Mouse (Mus musculus) gastrocnemius, adult 18-20 months (tissue): ENCODE data around the gene Pabpn1l. TPM values are rescaled to one million over a fixed set of nuclear protein-coding genes. Genes with fewer than 3 reads are reported as not detected.

ENCODE experiments used
- DNase-seq: peaks from one replicate; pipeline ENCODE4 v3.0.0; 2021; ENCODE audit warnings: low spot score
- total RNA-seq, 2 experiments: library from RNA; stranded (reverse); gene quantifications; 2 replicates each; pipeline ENCODE4 v1.2.3; 2021

The Pabpn1l gene
- total RNA-seq, 2 experiments from 2014 or later: not detected

DNA sequence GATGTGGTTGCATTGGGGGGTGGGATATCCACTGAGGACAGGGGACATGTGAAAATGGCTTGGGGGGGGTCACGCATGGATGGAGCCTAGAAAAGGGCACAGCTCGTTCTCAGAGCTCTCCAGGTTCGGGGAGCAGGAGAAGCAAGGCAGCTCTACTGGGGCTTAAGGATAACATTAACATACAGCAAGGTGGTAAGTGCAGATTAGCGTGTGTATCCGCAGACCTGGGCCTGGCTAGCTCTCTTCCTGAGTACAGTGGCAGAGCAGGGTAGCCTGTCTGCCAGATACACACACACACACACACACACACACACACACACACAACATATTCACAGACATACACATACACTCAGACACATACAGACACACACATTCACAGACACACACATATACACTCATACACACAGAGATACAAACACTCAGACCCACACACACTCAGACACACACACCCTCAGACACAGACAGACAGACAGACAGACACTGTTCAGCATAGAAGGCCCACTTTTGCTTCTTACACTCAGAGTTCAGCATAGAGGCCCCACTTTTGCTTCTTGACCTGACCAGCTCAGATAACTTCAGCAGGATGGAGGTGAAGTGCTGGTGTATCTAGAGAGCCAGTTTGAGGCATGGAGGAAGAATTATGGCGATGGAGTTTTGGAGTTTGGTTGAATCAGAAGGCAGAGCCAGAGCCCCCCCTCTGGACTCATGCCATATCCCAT lies 3.7 kb downstream of the Pabpn1l start:
- DNase-seq: no peak

DNA sequence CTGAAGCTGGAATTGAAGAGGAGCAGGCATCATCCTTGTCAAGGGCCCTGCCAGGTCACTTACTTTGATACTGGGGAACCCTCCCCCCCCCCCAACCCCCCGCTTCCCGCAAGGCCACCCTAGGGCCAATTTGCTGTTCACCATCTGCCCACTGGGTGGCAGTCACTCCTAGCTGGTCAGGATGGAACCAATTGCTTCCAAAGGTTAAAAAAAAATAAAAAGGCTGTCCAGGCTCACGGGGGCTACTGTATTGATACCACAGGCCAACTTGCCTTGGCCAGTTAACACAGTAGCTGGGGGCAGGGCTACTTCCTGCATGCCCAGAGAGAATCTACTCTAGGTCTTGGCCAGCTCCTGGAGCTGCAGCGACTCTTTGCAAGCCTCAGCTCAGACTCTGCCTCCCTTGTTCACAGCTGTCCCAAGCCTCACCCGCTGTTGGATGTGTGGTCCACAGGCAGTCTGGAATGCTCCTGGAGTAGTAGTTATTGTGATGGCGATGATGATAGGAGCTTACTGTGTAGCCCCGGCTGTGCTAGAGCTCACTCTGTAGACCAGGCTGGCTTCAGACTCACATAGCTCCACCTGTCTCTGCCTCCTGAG lies 4.5 kb downstream of the Pabpn1l start:
- peak; percentile 87 for DNase-seq

DNA sequence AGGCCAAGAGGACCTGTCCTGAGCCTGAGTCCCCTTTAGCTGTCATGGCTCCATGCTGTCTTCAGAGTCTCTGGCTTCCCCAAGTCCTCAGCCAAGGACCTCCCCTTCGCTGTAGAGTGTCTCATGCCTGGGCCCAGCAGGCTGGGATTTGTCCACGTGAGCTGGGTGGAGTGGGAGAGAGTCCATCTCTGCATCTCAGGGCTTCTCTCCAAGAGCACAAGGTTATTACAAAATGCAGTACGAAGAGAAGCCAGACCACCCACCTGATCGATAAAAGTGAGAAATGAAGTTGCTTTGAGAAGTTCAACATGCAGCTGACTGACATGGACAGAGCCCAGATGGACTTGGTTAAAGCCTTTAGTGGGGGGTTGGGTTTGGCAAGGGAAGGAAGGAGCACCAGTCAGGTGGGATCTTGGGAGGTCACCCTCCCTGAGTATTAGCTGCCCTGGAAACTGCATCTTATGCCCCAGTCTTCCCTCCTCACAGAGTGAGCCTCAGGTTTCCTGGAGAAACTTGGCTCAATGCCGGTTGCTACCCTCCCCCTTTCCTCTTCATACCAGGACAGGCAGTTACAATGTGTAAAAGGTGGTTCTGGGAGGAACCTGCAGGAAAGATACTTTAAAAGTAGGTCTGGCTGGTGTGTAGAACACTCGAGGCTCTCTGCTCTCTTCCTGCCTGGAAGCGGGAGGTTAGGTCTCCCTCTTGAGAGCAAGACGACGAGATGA lies 6.2 kb downstream of the Pabpn1l start:
- peak; percentile 25 for DNase-seq

DNA sequence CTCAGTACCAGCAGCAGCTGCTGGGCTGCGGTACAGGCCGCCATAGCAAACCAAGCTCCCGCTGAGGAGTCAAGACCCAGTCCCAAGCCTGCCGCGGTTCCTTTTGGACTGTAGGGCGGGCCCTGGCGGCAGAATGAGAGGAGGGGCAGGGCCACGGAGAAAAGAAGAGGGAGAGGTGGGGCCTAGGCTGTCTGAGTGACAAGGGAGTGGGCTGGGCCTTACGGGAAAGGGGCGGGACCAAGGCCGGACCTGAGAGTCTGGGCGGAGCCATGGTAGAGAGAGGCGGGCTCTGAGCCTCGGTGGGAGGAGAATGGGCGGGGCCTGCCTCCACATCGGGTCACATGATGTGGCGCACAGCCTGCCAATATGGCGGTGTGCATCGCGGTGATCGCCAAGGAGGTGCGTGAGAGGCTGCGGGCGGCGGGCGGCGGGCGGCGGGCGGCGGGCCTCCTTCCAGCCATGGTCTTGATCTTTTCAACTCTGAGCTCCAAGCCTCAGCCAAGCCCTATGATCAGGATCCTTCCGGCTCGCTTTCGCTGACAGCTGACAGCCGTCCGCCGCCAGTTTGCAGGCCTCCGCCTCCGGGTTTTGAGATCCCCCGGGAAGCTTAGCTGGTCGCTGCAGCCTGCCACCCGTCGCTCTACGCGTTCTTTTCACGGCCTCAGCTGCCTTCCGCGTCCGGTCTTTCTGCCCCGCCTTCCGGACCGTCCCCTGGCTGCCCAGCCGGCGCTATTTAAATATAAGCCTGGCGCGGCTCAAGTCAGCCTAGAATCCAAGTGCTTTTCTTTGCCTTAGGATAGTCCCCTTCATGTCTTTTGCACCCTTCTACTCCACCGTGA lies 11.0 kb downstream of the Pabpn1l start, which contains the start of the genes Galns and Trappc2l:
Gene Galns (minus strand): TSS at position 169 of the 839 bp plus-strand sequence.
Gene Trappc2l (plus strand): TSS at position 346 of the 839 bp plus-strand sequence.
- peak; percentile 96 for DNase-seq

DNA sequence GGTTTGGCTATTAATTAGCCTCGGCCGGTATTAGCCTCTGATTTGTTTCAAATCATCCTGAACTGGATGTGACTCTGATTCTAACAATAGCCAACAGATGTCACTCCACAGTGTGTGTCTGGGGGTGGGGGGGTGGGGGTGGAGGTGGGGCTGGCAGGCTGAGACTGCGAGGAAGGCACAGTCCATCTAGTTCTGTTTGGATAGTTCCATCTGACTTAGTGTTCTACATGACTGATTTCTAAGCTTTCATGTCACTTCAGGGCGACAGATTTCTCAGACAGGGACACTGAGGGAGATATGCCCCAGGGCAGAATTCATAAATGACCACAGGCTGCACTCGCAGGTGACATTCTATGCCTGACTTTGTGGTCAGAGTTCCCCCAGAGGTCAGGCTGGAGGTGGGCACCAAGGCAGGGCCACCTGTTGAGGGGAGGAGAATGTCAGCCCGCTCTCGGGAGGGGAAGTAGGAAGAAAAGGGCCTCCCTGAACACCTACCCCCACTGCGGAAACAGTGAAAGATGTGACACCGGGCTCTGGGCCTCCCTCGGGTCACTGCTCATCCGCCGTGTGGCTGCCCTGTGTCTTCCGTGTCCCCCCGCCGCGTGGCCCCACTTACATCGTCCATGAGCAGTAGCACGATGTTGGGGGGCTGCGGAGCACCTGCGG lies 11.8 kb downstream of the Pabpn1l start:
- no peak for DNase-seq

DNA sequence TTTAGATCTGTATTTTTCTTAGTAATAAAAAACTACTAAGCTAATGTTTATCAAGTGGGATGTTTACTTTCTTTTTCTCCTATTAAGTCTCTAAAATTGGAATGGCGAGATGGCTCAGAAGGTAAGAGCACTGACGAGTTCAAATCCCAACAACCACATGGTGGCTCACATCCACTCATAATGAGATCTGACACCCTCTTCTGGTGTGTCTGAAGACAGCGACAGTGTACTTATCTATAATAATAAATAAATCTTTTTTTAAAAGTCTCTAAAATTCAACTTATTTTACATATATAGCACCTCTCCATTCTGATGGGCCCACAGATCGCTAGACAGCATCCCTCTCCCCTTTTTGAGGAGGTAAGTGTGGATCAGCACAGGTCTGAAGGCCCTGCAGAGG lies 12.3 kb downstream of the Pabpn1l start:
- DNase-seq: no peak

DNA sequence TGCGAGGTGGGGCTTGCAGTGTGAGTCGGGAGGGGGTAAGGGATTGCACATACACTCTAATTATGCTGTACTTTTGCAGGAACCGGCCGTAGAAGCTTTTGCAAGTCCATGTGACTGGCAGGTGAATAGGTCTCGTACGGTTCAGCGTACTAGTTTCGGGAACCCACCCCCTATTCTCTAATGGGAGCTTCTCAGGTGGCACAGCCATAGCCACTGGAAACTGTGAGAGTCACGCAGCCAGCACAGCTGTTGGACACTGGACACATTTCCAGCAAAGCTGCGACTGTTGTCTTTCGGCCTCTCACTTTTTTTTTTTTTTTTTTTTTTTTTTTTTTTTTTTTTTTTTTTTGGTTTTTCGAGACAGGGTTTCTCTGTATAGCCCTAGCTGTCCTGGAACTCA lies 15.7 kb downstream of the Pabpn1l start:
- no peak for DNase-seq

DNA sequence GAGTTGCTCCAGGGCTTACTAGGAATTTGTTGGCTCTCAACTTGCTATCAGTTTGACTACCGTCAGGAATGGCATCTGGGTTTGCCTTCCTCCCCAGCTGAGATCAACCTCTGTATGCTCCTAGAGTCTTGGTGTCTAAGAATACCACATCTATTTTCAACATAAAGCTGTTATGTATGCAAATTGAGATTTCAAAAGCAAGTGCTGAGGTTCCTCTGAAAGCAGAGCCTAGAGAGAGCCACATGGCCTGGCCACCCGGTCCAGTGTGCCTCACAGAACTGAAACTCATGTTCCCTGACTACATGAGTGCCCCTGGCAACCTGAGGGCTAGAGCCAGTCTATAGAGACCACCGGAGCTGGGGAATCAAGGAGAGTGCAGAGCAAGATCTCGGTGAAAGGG lies 17.2 kb downstream of the Pabpn1l start:
- DNase-seq: no peak

DNA sequence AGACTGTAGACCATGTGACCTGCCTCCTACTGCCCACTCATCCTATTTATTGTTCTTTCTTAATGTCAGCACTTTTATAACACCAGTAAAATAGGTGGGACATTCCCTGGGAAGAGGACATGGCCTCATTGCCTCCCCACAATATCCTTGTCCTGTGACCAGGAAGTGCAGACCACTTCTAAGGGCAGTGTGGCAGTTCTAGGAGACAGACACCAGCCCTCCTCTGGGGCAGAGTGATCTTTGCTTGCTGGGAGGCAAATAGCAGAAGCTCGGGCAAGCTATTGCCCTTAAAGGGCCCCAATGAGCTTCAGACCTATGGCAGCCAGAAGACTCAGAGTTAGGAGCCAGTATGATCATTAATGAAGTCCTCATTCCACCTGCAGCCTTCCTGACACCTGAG lies 17.9 kb downstream of the Pabpn1l start:
- no peak for DNase-seq

DNA sequence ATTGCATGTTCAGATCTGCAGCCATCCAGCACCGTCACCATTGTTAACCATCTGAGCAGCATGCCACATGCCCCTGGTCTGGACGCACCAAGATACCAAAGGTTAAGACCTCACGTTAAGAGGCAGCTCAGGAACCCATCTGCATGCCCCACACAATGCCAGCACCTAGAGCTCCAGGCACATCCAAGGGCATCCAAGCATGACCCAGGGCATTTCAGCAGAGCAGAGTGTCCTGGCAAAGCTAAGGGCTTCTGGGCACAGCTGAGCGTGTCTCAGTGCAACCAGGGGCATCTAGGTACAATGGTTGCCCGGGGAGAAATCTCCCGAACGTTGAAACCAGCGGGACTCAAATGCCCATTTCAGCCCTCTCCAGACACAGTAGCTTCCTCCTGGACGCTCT lies 21.9 kb downstream of the Pabpn1l start:
- no peak for DNase-seq

DNA sequence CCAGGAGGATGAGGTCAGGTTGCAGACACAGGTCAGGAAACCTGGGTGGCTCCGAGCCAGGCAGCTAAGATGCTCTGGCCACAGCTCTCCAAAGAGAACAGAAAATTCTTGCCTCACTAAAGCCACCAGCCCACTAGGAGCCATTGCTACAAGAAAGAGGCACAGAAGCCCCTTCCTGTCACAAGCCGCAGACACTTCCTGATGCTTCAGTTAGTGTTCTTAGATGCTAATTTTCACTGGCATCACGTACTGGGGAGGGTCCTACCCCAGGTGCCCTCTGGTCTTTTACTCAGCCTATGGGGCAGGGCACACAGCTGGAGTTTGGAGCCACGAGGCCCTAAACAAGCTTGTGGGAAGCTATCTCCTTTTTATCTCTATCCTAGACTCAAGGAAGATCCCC lies 26.5 kb downstream of the Pabpn1l start:
- no peak for DNase-seq

DNA sequence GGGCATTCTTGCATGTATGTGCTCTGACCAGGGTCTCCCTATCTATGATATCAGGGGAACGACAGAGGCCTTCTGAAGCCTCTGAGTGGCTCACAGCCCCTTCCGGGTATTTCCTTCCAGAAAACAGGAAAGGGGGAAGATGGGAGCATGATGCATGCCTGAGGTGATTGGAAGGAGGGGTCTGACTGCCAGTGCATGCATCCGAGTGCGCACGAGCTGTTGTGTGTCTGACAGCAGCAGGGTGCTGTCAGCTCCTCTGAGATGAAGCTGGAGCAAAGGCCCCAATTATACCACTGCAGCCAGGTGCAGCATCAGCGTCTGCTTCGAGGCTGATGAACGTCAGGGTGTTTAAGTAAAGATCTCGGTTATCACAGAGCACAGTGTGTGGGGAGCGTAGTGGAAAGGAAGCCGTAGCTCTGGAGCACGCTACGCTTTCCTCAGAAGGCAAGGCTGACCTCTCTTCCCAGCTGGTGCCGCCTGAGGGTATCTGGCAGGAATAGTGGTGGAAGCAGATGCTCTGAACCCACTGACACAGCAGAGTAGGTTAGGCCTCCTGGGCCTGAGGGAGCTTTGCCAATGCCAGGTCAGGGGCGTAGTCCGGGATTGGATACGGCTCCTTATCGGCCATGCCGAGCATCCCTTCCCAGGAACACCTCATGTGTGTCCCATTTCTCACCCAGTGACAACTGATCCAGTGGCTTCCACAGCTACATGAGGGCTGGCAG lies 28.6 kb downstream of the Pabpn1l start:
- DNase-seq: no peak

DNA sequence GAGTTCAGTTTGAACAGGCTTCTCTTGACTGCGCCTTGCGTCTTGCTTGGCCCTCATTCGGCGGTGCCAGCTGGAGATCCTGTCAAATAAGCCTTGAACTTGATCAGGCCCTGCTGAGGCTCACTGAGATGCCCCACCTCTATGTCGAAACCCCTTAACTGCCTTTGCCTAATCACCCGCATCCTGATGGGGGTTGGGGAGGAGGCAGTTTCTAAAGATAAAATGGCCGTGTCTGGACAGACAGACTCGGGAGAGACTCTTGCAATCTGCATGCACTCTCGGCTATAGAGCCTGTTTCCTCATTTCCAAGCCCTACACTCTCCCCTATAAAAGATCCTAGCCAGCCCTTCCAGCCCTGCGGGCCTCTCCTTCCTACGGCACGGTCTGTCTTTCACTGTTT lies 29.3 kb downstream of the Pabpn1l start:
- DNase-seq: no peak

DNA sequence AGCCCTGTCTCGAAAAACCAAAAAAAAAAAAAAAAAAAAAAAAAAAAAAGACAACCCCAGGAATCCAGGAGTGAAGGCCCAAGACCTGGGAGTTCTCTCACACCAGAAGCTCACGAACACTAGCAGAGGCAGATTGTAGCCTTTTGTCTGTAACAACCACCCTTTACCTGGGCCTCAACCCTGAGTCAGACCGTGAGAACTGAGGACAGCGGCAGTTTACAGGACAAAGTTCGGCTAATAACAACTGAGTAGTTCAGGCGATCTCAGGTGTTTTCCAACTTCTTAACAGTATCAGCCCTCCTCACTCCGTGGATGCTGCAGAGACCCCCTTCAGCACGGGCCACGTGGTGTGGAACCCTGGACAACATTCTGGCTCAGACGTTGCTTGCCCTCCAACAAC lies 35.8 kb downstream of the Pabpn1l start:
- DNase-seq: no peak

DNA sequence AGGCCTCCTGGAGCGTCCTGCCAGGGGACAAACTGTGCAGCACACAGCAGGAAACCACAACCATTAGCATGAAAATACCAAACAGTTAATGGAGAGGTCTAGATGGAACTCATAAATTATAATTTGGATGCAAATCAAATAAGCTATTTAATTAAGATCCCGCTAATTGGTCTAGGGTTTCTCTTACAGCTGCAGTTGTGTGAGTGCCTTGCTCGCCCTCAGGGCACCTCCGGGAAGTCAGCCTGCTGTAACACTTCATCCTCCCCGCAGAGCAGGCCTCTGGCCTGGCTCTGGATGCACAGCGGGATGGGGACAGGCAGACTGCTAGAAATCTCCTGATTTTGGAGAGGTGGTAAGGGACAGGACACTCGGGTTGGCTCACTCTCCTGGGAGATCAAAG lies 36.4 kb downstream of the Pabpn1l start:
- no peak for DNase-seq

DNA sequence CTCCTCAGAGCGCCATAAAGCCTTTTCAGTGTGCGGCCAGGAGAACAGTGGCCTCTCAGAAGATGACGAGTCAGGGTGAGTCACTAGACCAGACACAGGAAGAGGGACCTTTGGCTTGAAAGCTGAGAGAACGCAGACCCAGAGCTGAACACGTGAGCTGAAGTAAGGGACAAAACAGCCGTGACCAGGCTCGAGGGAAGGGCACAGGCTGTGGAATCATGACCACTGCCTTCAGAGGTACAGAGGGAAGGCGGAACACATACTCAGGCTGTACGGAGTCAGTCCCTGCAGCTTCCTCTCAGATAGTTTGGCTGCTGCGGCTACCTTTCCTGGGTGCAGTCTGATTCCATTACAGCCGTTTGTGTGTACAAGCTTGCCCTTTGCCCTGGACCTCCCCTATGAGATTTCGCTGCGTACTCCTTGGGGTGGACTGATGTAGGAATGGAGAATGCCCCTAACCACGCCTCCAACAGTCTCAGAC lies 37.1 kb downstream of the Pabpn1l start:
- no peak for DNase-seq

DNA sequence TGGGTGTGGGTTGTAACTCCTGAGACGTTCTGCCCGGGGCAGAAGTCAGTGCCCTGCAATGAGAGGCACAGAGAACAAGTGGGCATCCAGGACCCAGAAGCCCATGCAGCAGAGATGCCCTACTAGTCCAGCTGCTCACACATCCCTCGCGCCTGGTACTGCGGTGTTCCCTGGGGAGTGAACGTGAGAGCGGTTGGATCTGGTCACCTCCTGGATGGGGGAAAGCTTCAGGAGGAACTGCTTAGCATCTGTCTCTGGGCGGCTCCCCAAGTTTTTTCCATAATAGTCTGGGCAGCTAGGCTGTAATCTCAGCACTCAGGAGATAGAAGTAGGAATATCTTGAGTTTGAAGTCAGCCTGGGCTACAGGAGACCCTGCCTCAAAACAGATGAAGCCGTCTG lies 37.6 kb downstream of the Pabpn1l start:
- no peak for DNase-seq

DNA sequence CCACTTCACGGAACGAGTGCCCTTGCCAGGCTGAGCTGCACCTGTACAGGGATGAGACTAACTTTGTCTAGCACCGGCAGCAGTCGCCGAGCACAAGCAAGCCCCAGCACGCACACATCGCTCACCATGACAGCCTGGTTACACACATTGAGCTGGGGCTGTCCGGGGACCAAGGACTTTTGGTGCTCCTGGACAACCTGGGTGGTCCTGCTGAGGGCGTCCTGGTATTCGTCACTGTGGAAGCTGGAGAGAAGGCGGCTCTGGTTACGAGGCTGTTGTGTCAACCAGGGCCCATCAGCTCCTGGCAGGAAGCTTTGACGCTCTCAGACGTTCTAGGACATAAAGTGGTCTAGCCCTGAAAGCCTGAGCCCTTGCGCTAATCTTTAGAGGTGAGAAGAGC lies 41.6 kb downstream of the Pabpn1l start:
- no peak for DNase-seq

DNA sequence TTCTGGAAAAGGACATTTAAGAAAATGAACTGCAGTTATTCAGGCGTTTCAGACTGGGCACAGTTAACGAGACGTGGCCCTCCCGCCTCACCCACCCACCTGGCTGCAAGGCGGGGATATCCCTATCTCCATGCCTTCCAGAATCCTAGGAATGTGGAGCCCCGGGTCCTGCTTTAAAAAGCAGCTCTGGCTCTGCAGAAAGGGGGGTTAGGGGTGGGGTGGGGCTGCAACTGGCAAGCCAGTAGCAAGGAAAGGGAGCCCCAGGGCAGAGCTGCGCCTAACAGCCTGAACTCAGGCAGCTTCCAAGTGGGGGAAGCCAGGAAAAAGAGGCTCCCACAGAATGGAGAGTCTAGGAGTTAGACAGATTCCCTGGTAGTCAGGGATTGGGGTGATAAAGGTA lies 43.3 kb downstream of the Pabpn1l start:
- DNase-seq: no peak

DNA sequence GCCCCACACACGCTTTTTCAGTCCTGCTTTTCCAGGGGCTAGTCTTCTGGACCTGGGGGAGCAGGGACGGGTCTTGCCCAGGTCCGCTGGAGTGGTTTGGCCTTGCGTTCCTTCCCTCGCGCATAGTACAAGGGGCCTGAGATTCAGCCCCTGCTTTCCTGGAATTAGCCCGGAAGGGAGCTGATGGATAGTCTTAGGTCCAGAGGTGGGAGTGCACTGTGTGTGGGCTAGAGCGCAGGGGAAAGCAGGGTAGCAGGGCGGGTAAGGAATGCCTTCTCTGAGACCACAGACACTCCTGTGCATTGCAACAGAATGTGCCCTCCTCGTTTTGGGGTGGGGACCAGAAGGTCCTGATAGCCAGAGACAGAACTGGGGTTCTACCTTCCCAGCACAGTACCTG lies 45.4 kb downstream of the Pabpn1l start:
- no peak for DNase-seq
